Mouse (Mus musculus) CH12.LX (cell line): ENCODE results near the gene Bsg.

Source experiments
- EP300 ChIP-seq: IDR thresholded peaks from 2 replicates; pipeline ENCODE4 v1.6.1; 2011; ENCODE audit warnings: low read length, improper control_type of control experiment
- USF2 ChIP-seq: conservative IDR thresholded peaks from 2 replicates; pipeline ENCODE4 v1.6.1; 2011; ENCODE audit warnings: low read depth, low read length, improper control_type of control experiment
- ZC3H11A ChIP-seq: IDR thresholded peaks from 2 replicates; pipeline ENCODE4 v1.6.1; 2012; ENCODE audit warnings: low read depth, mild to moderate bottlenecking, inconsistent platforms, low read length, improper control_type of control experiment

GRCm38 (mm10) chr10:79665051-79665450 is 39.2 kb upstream of the Bsg start:
- TF ChIP-seq USF2 (no peak), EP300 (no peak), ZC3H11A (no peak)
